Mouse (Mus musculus): ENCODE measurements around the gene Mapre3. TPM values are rescaled to one million over a fixed set of nuclear protein-coding genes. Genes with fewer than 3 reads are reported as not detected.

Mapre3 gene
- total and polyA plus RNA-seq, 3 experiments: 0.28 to 2.3 (median 1.6) TPM

GRCm38 (mm10) chr5:30872574-30872973, 58.1 kb downstream of the Mapre3 start:
- Histone ChIP-seq H3K79me2 (replicated peaks; ENCODE audit: control insufficient read depth, extremely low read depth, insufficient read depth, poor library complexity, severe bottlenecking) (peaks cover 9% of the 10 kb centered on the region), H3K4me2 (ENCODE audit: insufficient read depth, low read depth, poor library complexity, severe bottlenecking) (no peak overlapping the region), H3K27me3 (replicated peaks) (no peaks in the 10 kb centered on the region), H3K4me1 (ENCODE audit: control insufficient read depth in 1 of 2, insufficient read depth in 2 of 2) (peaks cover 0 to 23% of the 10 kb centered on the region in 2 experiments; a peak in 2 of 4 replicates), H3K36me3 (replicated peaks in 1 of 2; ENCODE audit: control insufficient read depth in 1 of 2, insufficient read depth in 1 of 2, low read length in 1 of 2) (peaks cover 60 to 69% of the 10 kb centered on the region in 2 experiments), H3K9me3 (replicated peaks; ENCODE audit: low read length) (no peaks in the 10 kb centered on the region), H3K4me3 (replicated peaks in 1 of 3; ENCODE audit: low read depth in 2 of 3, low read length in 2 of 3, poor library complexity in 1 of 3) (no peak overlapping the region), H3K9ac (ENCODE audit: insufficient read depth, low read depth) (no peak overlapping the region), H3K27ac (ENCODE audit: insufficient read depth, low read depth) (no peak overlapping the region)
- dilution Hi-C loops (cut with MboI; ENCODE audit: extremely low pct_ligation_motif_present, extremely low pct_unique_long_range_greater_than_20kb, low sequenced_read_pairs): no loop called here
- in situ Hi-C loops (cut with MboI; ENCODE audit: low pct_ligation_motif_present, low pct_unique_long_range_greater_than_20kb, low sequenced_read_pairs): no loop called here
- DNase-seq (ENCODE audit: extremely low read depth): no peak
- TF ChIP-seq JUN (IDR thresholded peaks at IDR 0.05; ENCODE audit: insufficient read depth, low read depth, low read length): no peak
- no peak for TF ChIP-seq CHD2 (IDR thresholded peaks at IDR 0.05; ENCODE audit: low read length)
- no peak for TF ChIP-seq BHLHE40 (IDR thresholded peaks at IDR 0.05; ENCODE audit: low read depth, low read length)
- no peak for TF ChIP-seq MAZ (IDR thresholded peaks at IDR 0.05; ENCODE audit: low read depth, low read length)
- TF ChIP-seq ZKSCAN1 (IDR thresholded peaks at IDR 0.05; ENCODE audit: borderline replicate concordance, low read depth, low read length): no peak
- no peak for TF ChIP-seq ZNF384 (IDR thresholded peaks at IDR 0.05; ENCODE audit: low read depth, low read length)
- TF ChIP-seq RCOR1 (conservative IDR thresholded peaks at IDR 0.05; ENCODE audit: low read depth, low read length): no peak
- TF ChIP-seq MEF2A (IDR thresholded peaks at IDR 0.05; ENCODE audit: borderline replicate concordance, low read depth, low read length): no peak
- no peak for TF ChIP-seq SIN3A (IDR thresholded peaks at IDR 0.05; ENCODE audit: low read length)
- no peak for TF ChIP-seq SMC3 (IDR thresholded peaks at IDR 0.05; ENCODE audit: low read depth, low read length)
- no peak for TF ChIP-seq TCF12 (IDR thresholded peaks at IDR 0.05; ENCODE audit: low read depth, low read length)
- TF ChIP-seq CHD1 (IDR thresholded peaks at IDR 0.05; ENCODE audit: low read depth, low read length): no peak
- no peak for TF ChIP-seq GABPA (IDR thresholded peaks at IDR 0.05; ENCODE audit: insufficient replicate concordance, low read depth, low read length)
- no peak for TF ChIP-seq RAD21 (IDR thresholded peaks at IDR 0.05; ENCODE audit: low read depth, low read length)
- TF ChIP-seq USF2 (conservative IDR thresholded peaks at IDR 0.05; ENCODE audit: low read depth, low read length): no peak
- TF ChIP-seq MAX (IDR thresholded peaks at IDR 0.05; ENCODE audit: low read length): no peak
- no peak for TF ChIP-seq USF1 (IDR thresholded peaks at IDR 0.05; ENCODE audit: low read depth, low read length)
- no peak for TF ChIP-seq POLR2A (IDR thresholded peaks at IDR 0.05; ENCODE audit: low read depth, low read length)

DNA sequence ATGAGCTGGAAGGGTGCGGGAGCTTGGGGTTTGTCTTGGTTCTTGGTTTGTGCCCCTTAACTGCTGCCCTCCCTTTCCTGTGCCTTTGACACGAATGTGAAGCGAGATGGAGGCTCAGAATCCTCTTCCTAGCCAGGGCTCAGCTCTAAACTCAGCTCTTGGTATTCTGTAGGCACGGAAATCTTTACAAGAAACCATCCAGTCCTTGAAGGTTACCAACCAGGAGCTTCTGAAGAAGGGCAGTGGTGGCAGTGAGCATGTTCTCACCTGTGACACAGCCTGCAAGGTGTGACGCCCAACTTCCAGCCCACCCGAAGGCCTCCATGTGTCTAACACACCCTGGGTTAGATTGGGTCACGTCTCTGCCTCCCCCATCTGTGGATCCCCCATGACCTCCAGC, 59.9 kb downstream of the Mapre3 start:
- Histone ChIP-seq H3K27ac (ENCODE audit: insufficient read depth, low read depth) (no peak overlapping the region), H3K27me3 (replicated peaks) (no peaks in the 10 kb centered on the region), H3K4me1 (ENCODE audit: control insufficient read depth in 1 of 2, insufficient read depth in 2 of 2) (peaks cover 0 to 10% of the 10 kb centered on the region in 2 experiments; a peak in 2 of 4 replicates), H3K4me2 (ENCODE audit: insufficient read depth, low read depth, poor library complexity, severe bottlenecking) (no peak overlapping the region), H3K9ac (ENCODE audit: insufficient read depth, low read depth) (no peak overlapping the region), H3K4me3 (replicated peaks in 1 of 3; ENCODE audit: low read depth in 2 of 3, low read length in 2 of 3, poor library complexity in 1 of 3) (no peak overlapping the region), H3K36me3 (replicated peaks in 1 of 2; ENCODE audit: control insufficient read depth in 1 of 2, insufficient read depth in 1 of 2, low read length in 1 of 2) (peaks cover 60 to 83% of the 10 kb centered on the region in 2 experiments), H3K9me3 (replicated peaks; ENCODE audit: low read length) (no peaks in the 10 kb centered on the region), H3K79me2 (replicated peaks; ENCODE audit: control insufficient read depth, extremely low read depth, insufficient read depth, poor library complexity, severe bottlenecking) (peaks cover 9% of the 10 kb centered on the region)
- no peak for DNase-seq (ENCODE audit: extremely low read depth)
- dilution Hi-C loops (cut with MboI; ENCODE audit: extremely low pct_ligation_motif_present, extremely low pct_unique_long_range_greater_than_20kb, low sequenced_read_pairs) (no loop called here), in situ Hi-C loops (cut with MboI; ENCODE audit: low pct_ligation_motif_present, low pct_unique_long_range_greater_than_20kb, low sequenced_read_pairs) (no loop called here)
- TF ChIP-seq CHD1 (IDR thresholded peaks at IDR 0.05; ENCODE audit: low read depth, low read length): no peak
- no peak for TF ChIP-seq JUND (conservative IDR thresholded peaks at IDR 0.05; ENCODE audit: low read depth, low read length)
- no peak for TF ChIP-seq BHLHE40 (IDR thresholded peaks at IDR 0.05; ENCODE audit: low read depth, low read length)
- TF ChIP-seq USF2 (conservative IDR thresholded peaks at IDR 0.05; ENCODE audit: low read depth, low read length): no peak
- no peak for TF ChIP-seq EP300 (IDR thresholded peaks at IDR 0.05; ENCODE audit: low read length)
- TF ChIP-seq SIN3A (IDR thresholded peaks at IDR 0.05; ENCODE audit: low read length): no peak
- no peak for TF ChIP-seq E2F4 (IDR thresholded peaks at IDR 0.05; ENCODE audit: insufficient replicate concordance, low read depth, low read length)
- TF ChIP-seq ZNF384 (IDR thresholded peaks at IDR 0.05; ENCODE audit: low read depth, low read length): no peak
- no peak for TF ChIP-seq ETS1 (conservative IDR thresholded peaks at IDR 0.05; ENCODE audit: low read depth, low read length)
- no peak for TF ChIP-seq NRF1 (IDR thresholded peaks at IDR 0.05; ENCODE audit: low read depth, low read length)
- no peak for TF ChIP-seq HCFC1 (IDR thresholded peaks at IDR 0.05; ENCODE audit: low read depth, low read length)

Measured in CH12.LX (cell line).